Mouse (Mus musculus): ENCODE results near the gene Ptgis.

The Ptgis gene

GRCm38 (mm10) chr2:167190076-167190399 is 50.4 kb downstream of the Ptgis start, which contains the start of gene Kcnb1:
TSS of gene Kcnb1 (minus strand) at chr2:167190155.
- DNase-seq (ENCODE audit: low read depth) = no peak

GRCm38 (mm10) chr2:167189291-167190075 is 50.9 kb downstream of the Ptgis start:
- DNase-seq (ENCODE audit: low read depth) = no peak

- DNase-seq (ENCODE audit: low read depth) = no peak
Observed at GRCm38 (mm10) chr2:167188315-167189207, 51.8 kb downstream of the Ptgis start.

- DNase-seq (ENCODE audit: low read depth) = no peak
Observed at GRCm38 (mm10) chr2:167187119-167187518, 53.3 kb downstream of the Ptgis start.

GRCm38 (mm10) chr2:167186544-167186943 is 53.9 kb downstream of the Ptgis start:
- DNase-seq (ENCODE audit: low read depth) = no peak

- DNase-seq (ENCODE audit: low read depth) = no peak
Observed at GRCm38 (mm10) chr2:167186003-167186402, 54.4 kb downstream of the Ptgis start.

- DNase-seq (ENCODE audit: low read depth) = no peak
Observed at GRCm38 (mm10) chr2:167185432-167185831, 55.0 kb downstream of the Ptgis start.

- no peak for DNase-seq (ENCODE audit: low read depth)
Observed at GRCm38 (mm10) chr2:167181662-167182389, 58.6 kb downstream of the Ptgis start.

GRCm38 (mm10) chr2:167181096-167181495 is 59.3 kb downstream of the Ptgis start:
- no peak for DNase-seq (ENCODE audit: low read depth)

GRCm38 (mm10) chr2:167179301-167179700 is 61.1 kb downstream of the Ptgis start:
- DNase-seq (ENCODE audit: low read depth) = no peak

GRCm38 (mm10) chr2:167177231-167177641 is 63.2 kb downstream of the Ptgis start:
- DNase-seq (ENCODE audit: low read depth) = no peak

GRCm38 (mm10) chr2:167175284-167175683 is 65.1 kb downstream of the Ptgis start:
- DNase-seq (ENCODE audit: low read depth) = no peak

- DNase-seq (ENCODE audit: low read depth) = no peak
Observed at GRCm38 (mm10) chr2:167173051-167173875, 67.1 kb downstream of the Ptgis start.

- peak; percentile 15 for DNase-seq (ENCODE audit: low read depth)
Observed at GRCm38 (mm10) chr2:167167515-167168212, 72.7 kb downstream of the Ptgis start.

GRCm38 (mm10) chr2:167163600-167163999 is 76.8 kb downstream of the Ptgis start:
- DNase-seq (ENCODE audit: low read depth) = no peak

- no peak for DNase-seq (ENCODE audit: low read depth)
Observed at GRCm38 (mm10) chr2:167163134-167163533, 77.3 kb downstream of the Ptgis start.

- no peak for DNase-seq (ENCODE audit: low read depth)
Observed at GRCm38 (mm10) chr2:167162516-167163021, 77.8 kb downstream of the Ptgis start.

GRCm38 (mm10) chr2:167159721-167160120 is 80.7 kb downstream of the Ptgis start:
- DNase-seq (ENCODE audit: low read depth) = no peak

GRCm38 (mm10) chr2:167158780-167159179 is 81.6 kb downstream of the Ptgis start:
- DNase-seq (ENCODE audit: low read depth) = no peak

- DNase-seq (ENCODE audit: low read depth) = no peak
Observed at GRCm38 (mm10) chr2:167156118-167156715, 84.2 kb downstream of the Ptgis start.
